Mouse (Mus musculus): Measurements from ENCODE around the gene Arhgap1.

Arhgap1 gene

GRCm38 (mm10) chr2:91646733-91647132 lies 2.9 kb upstream of the Arhgap1 start:
- peak in 1 of 2 experiments; percentile 48 for DNase-seq (ENCODE audit: low spot score in 2 of 2)

GRCm38 (mm10) chr2:91649152-91649551 lies 508 bp upstream of the Arhgap1 start:
- DNase-seq (ENCODE audit: low spot score in 2 of 2), result no peak

GRCm38 (mm10) chr2:91650360-91650995 lies 818 bp downstream of the Arhgap1 start:
- DNase-seq (ENCODE audit: low spot score in 2 of 2), result no peak

GRCm38 (mm10) chr2:91651458-91652258 lies 2.0 kb downstream of the Arhgap1 start:
- DNase-seq (ENCODE audit: low spot score in 2 of 2), result no peak

GRCm38 (mm10) chr2:91652863-91653262 lies 3.2 kb downstream of the Arhgap1 start:
- DNase-seq (ENCODE audit: low spot score in 2 of 2), result peak; percentile 42 to 52

- no peak for DNase-seq (ENCODE audit: low spot score in 2 of 2)
Measured at GRCm38 (mm10) chr2:91655388-91655787, 5.7 kb downstream of the Arhgap1 start.

- DNase-seq (ENCODE audit: low spot score in 2 of 2), result no peak
Measured at GRCm38 (mm10) chr2:91655827-91656226, 6.2 kb downstream of the Arhgap1 start.

- DNase-seq (ENCODE audit: low spot score in 2 of 2), result no peak
Measured at GRCm38 (mm10) chr2:91656774-91657173, 7.1 kb downstream of the Arhgap1 start.

GRCm38 (mm10) chr2:91659657-91660056 lies 10.0 kb downstream of the Arhgap1 start:
- no peak for DNase-seq (ENCODE audit: low spot score in 2 of 2)

- DNase-seq (ENCODE audit: low spot score in 2 of 2), result no peak
Measured at GRCm38 (mm10) chr2:91660981-91661380, 11.3 kb downstream of the Arhgap1 start.

GRCm38 (mm10) chr2:91664780-91665179 lies 15.1 kb downstream of the Arhgap1 start:
- DNase-seq (ENCODE audit: low spot score in 2 of 2), result no peak

GRCm38 (mm10) chr2:91666386-91666910 lies 16.8 kb downstream of the Arhgap1 start:
- no peak for DNase-seq (ENCODE audit: low spot score in 2 of 2)

GRCm38 (mm10) chr2:91667747-91668146 lies 18.1 kb downstream of the Arhgap1 start:
- no peak for DNase-seq (ENCODE audit: low spot score in 2 of 2)

GRCm38 (mm10) chr2:91669326-91669725 lies 19.7 kb downstream of the Arhgap1 start:
- DNase-seq (ENCODE audit: low spot score in 2 of 2), result no peak

- DNase-seq (ENCODE audit: low spot score in 2 of 2), result no peak
Measured at GRCm38 (mm10) chr2:91670038-91670437, 20.4 kb downstream of the Arhgap1 start.

- no peak for DNase-seq (ENCODE audit: low spot score in 2 of 2)
Measured at GRCm38 (mm10) chr2:91673587-91673986, 23.9 kb downstream of the Arhgap1 start.

GRCm38 (mm10) chr2:91674895-91675294 lies 25.2 kb downstream of the Arhgap1 start:
- DNase-seq (ENCODE audit: low spot score in 2 of 2), result peak in 1 of 2 experiments; percentile 71

- DNase-seq (ENCODE audit: low spot score in 2 of 2), result no peak
Measured at GRCm38 (mm10) chr2:91676420-91676819, 26.8 kb downstream of the Arhgap1 start.

GRCm38 (mm10) chr2:91676961-91677360 lies 27.3 kb downstream of the Arhgap1 start:
- DNase-seq (ENCODE audit: low spot score in 2 of 2), result no peak

- DNase-seq (ENCODE audit: low spot score in 2 of 2), result peak; percentile 51 to 79
Measured at GRCm38 (mm10) chr2:91682850-91683249, 33.2 kb downstream of the Arhgap1 start.

- no peak for DNase-seq (ENCODE audit: low spot score in 2 of 2)
Measured at GRCm38 (mm10) chr2:91683919-91684318, 34.3 kb downstream of the Arhgap1 start.

- peak in 1 of 2 experiments; percentile 55 for DNase-seq (ENCODE audit: low spot score in 2 of 2)
Measured at GRCm38 (mm10) chr2:91689452-91689851, 39.8 kb downstream of the Arhgap1 start.
